Mouse (Mus musculus): Measurements from ENCODE around the gene Olfr1099. TPM values are rescaled to one million over a fixed set of nuclear protein-coding genes. Genes with fewer than 3 reads are reported as not detected.

The Olfr1099 gene
- polyA plus RNA-seq (2015; fragmentation: Nextera tagmentation; extraction: Ambion mirVana) = not detected in 2 replicates

- Histone ChIP-seq H3K36me3 (ENCODE audit: insufficient read depth, low read length) (no peaks in the 10 kb centered on the region), H3K27me3 (ENCODE audit: insufficient read depth, low read length) (no peaks in the 10 kb centered on the region), H3K4me1 (ENCODE audit: insufficient read depth, low read length) (no peaks in the 10 kb centered on the region), H3K27ac (ENCODE audit: low read length) (no peak within 1 kb of the TSS), H3K4me2 (replicated peaks; ENCODE audit: low read depth, low read length) (no peak within 1 kb of the TSS), H3K4me3 (ENCODE audit: low read length) (no peak within 1 kb of the TSS), H3K9ac (replicated peaks; ENCODE audit: low read length) (no peak within 1 kb of the TSS), H3K9me3 (ENCODE audit: low read length) (no peaks in the 10 kb centered on the region)
- WGBS = 82% methylated on average over 1 of the region's 1 CpGs
- no peak for ATAC-seq (ENCODE audit: low FRiP score, low TSS enrichment)
Observed at GRCm38 (mm10) chr2:86960593-86960992, at the start of gene Olfr1099. Olfr1099 (minus strand) TSS chr2:86960693.

GRCm38 (mm10) chr2:86998098-86998497, 37.6 kb upstream of the Olfr1099 start, which contains the start of gene Olfr1102:
Olfr1102 (plus strand) TSS chr2:86998398.
- H3K9ac ChIP-seq (replicated peaks; ENCODE audit: low read length) = no peak within 1 kb of the TSS
- no peak for ATAC-seq (ENCODE audit: low FRiP score, low TSS enrichment)
- no peaks in the 10 kb centered on the region for H3K9me3 ChIP-seq (ENCODE audit: low read length)
- H3K27ac ChIP-seq (ENCODE audit: low read length) = no peak within 1 kb of the TSS
- H3K4me3 ChIP-seq (ENCODE audit: low read length) = no peak within 1 kb of the TSS
- H3K36me3 ChIP-seq (ENCODE audit: insufficient read depth, low read length) = no peaks in the 10 kb centered on the region
- no peaks in the 10 kb centered on the region for H3K27me3 ChIP-seq (ENCODE audit: insufficient read depth, low read length)
- no peak within 1 kb of the TSS for H3K4me2 ChIP-seq (replicated peaks; ENCODE audit: low read depth, low read length)
- H3K4me1 ChIP-seq (ENCODE audit: insufficient read depth, low read length) = no peaks in the 10 kb centered on the region

- H3K9me3 ChIP-seq (ENCODE audit: low read length) = no peaks in the 10 kb centered on the region
- H3K36me3 ChIP-seq (ENCODE audit: insufficient read depth, low read length) = no peaks in the 10 kb centered on the region
- no peak within 1 kb of the TSS for H3K4me2 ChIP-seq (replicated peaks; ENCODE audit: low read depth, low read length)
- no peak for ATAC-seq (ENCODE audit: low FRiP score, low TSS enrichment)
- WGBS = 85% methylated on average over 3 of the region's 3 CpGs
- H3K27me3 ChIP-seq (ENCODE audit: insufficient read depth, low read length) = no peaks in the 10 kb centered on the region
- no peaks in the 10 kb centered on the region for H3K4me1 ChIP-seq (ENCODE audit: insufficient read depth, low read length)
- no peak within 1 kb of the TSS for H3K27ac ChIP-seq (ENCODE audit: low read length)
- H3K9ac ChIP-seq (replicated peaks; ENCODE audit: low read length) = no peak within 1 kb of the TSS
- no peak within 1 kb of the TSS for H3K4me3 ChIP-seq (ENCODE audit: low read length)
Observed at GRCm38 (mm10) chr2:86991121-86991520, 30.6 kb upstream of the Olfr1099 start, which contains the start of gene Olfr1101. Olfr1101 (minus strand) TSS chr2:86991221.

- 76% methylated on average over 3 of the region's 3 CpGs for WGBS
Observed at GRCm38 (mm10) chr2:86979854-86980253, 19.4 kb upstream of the Olfr1099 start, which contains the start of gene Olfr1100. Olfr1100 (minus strand) TSS chr2:86979954.

GRCm38 (mm10) chr2:86926557-86926956, 33.9 kb downstream of the Olfr1099 start:
- Histone ChIP-seq H3K27ac (ENCODE audit: low read length) (no peak overlapping the region), H3K9ac (replicated peaks; ENCODE audit: low read length) (no peak overlapping the region), H3K36me3 (ENCODE audit: insufficient read depth, low read length) (no peaks in the 10 kb centered on the region), H3K4me3 (ENCODE audit: low read length) (no peak overlapping the region), H3K4me1 (ENCODE audit: insufficient read depth, low read length) (no peaks in the 10 kb centered on the region), H3K9me3 (ENCODE audit: low read length) (no peaks in the 10 kb centered on the region), H3K4me2 (replicated peaks; ENCODE audit: low read depth, low read length) (no peak overlapping the region), H3K27me3 (ENCODE audit: insufficient read depth, low read length) (no peaks in the 10 kb centered on the region)
- ATAC-seq (ENCODE audit: low FRiP score, low TSS enrichment) = no peak

More at GRCm38 (mm10) chr2:86979854-86980253, 19.4 kb upstream of the Olfr1099 start, which contains the start of gene Olfr1100:
- Histone ChIP-seq H3K4me3 (ENCODE audit: low read length) (no peak within 1 kb of the TSS), H3K27me3 (ENCODE audit: insufficient read depth, low read length) (no peaks in the 10 kb centered on the region), H3K4me2 (replicated peaks; ENCODE audit: low read depth, low read length) (no peak within 1 kb of the TSS), H3K27ac (ENCODE audit: low read length) (no peak within 1 kb of the TSS), H3K4me1 (ENCODE audit: insufficient read depth, low read length) (no peaks in the 10 kb centered on the region), H3K9ac (replicated peaks; ENCODE audit: low read length) (no peak within 1 kb of the TSS), H3K36me3 (ENCODE audit: insufficient read depth, low read length) (no peaks in the 10 kb centered on the region), H3K9me3 (ENCODE audit: low read length) (no peaks in the 10 kb centered on the region)
- ATAC-seq (ENCODE audit: low FRiP score, low TSS enrichment) = no peak

DNA sequence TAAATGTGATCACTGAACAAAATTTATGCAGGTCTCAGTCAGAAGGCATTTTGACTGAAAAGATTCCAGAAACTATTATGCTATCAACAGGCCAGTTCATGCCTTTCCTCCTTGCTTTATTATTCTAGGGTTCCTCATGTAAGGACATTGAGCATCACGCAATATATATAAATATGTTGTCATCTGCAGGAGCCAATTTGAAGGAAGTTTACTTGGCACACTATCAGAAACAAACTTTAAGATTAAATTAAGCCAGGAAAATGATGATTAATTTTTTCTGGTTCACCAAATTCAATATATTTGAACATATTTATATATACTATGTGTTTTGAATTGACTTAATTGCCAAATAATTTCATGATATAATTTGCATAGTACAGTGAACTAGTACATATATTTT, 36.0 kb downstream of the Olfr1099 start, which contains the start of gene Olfr1098:
TSS of gene Olfr1098 (minus strand) at position 101 of the 400 bp plus-strand sequence.
- Histone ChIP-seq H3K4me2 (replicated peaks; ENCODE audit: low read depth, low read length) (no peak within 1 kb of the TSS), H3K27me3 (ENCODE audit: insufficient read depth, low read length) (no peaks in the 10 kb centered on the region), H3K4me3 (ENCODE audit: low read length) (no peak within 1 kb of the TSS), H3K9me3 (ENCODE audit: low read length) (no peaks in the 10 kb centered on the region), H3K9ac (replicated peaks; ENCODE audit: low read length) (no peak within 1 kb of the TSS), H3K36me3 (ENCODE audit: insufficient read depth, low read length) (no peaks in the 10 kb centered on the region), H3K4me1 (ENCODE audit: insufficient read depth, low read length) (no peaks in the 10 kb centered on the region), H3K27ac (ENCODE audit: low read length) (no peak within 1 kb of the TSS)
- WGBS = 95% methylated on average over 1 of the region's 1 CpGs
- no peak for ATAC-seq (ENCODE audit: low FRiP score, low TSS enrichment)

DNA sequence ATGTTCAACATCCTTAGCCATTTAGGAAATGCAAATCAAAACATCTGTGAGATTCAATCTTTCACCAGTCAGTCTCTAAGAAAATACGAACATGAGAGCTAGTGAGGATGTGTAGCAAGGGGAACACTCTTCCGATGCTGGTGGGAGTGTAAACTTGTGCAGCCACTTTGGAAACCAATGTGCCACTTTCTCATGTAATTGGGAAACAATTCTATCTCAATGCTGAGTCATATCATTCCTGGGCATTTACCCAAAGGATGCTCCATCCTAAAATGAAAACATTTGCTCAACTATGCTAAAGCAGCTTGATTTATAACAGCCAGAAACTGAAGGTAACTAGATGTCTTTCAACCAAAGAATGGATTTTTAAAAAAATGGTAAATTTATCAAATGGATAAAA, 54.8 kb downstream of the Olfr1099 start:
- WGBS = 84% methylated on average over 2 of the region's 2 CpGs
- H3K9me3 ChIP-seq (ENCODE audit: low read length) = no peaks in the 10 kb centered on the region
- no peak overlapping the region for H3K9ac ChIP-seq (replicated peaks; ENCODE audit: low read length)
- H3K27me3 ChIP-seq (ENCODE audit: insufficient read depth, low read length) = no peaks in the 10 kb centered on the region
- no peaks in the 10 kb centered on the region for H3K4me1 ChIP-seq (ENCODE audit: insufficient read depth, low read length)
- H3K27ac ChIP-seq (ENCODE audit: low read length) = no peak overlapping the region
- H3K4me2 ChIP-seq (replicated peaks; ENCODE audit: low read depth, low read length) = no peak overlapping the region
- H3K4me3 ChIP-seq (ENCODE audit: low read length) = no peak overlapping the region
- H3K36me3 ChIP-seq (ENCODE audit: insufficient read depth, low read length) = no peaks in the 10 kb centered on the region
- no peak for ATAC-seq (ENCODE audit: low FRiP score, low TSS enrichment)

Other genes starting within 250 kb of the Olfr1099 start
- gene Olfr1089, start 227.0 kb downstream of the Olfr1099 start, polyA plus RNA-seq (2015; fragmentation: Nextera tagmentation; extraction: Ambion mirVana) = not detected in 2 replicates
- not detected in 2 replicates for gene Olfr1090, start 201.7 kb downstream of the Olfr1099 start, polyA plus RNA-seq (2015; fragmentation: Nextera tagmentation; extraction: Ambion mirVana)
- not detected in 2 replicates for gene Olfr1093, start 178.2 kb downstream of the Olfr1099 start, polyA plus RNA-seq (2015; fragmentation: Nextera tagmentation; extraction: Ambion mirVana)
- not detected in 2 replicates for gene Olfr141, start 150.7 kb downstream of the Olfr1099 start, polyA plus RNA-seq (2015; fragmentation: Nextera tagmentation; extraction: Ambion mirVana)
- not detected in 2 replicates for gene Olfr1094, start 136.0 kb downstream of the Olfr1099 start, polyA plus RNA-seq (2015; fragmentation: Nextera tagmentation; extraction: Ambion mirVana)
- not detected in 2 replicates for gene Olfr1095, start 109.0 kb downstream of the Olfr1099 start, polyA plus RNA-seq (2015; fragmentation: Nextera tagmentation; extraction: Ambion mirVana)
- gene Gm13723, start 85.9 kb downstream of the Olfr1099 start, polyA plus RNA-seq (2015; fragmentation: Nextera tagmentation; extraction: Ambion mirVana) = not detected in 2 replicates
- not detected in 2 replicates for gene Olfr1097, start 68.5 kb downstream of the Olfr1099 start, polyA plus RNA-seq (2015; fragmentation: Nextera tagmentation; extraction: Ambion mirVana)
- not detected in 2 replicates for gene Olfr1098, start 36.1 kb downstream of the Olfr1099 start, polyA plus RNA-seq (2015; fragmentation: Nextera tagmentation; extraction: Ambion mirVana)
- not detected in 2 replicates for gene Olfr1100, start 19.3 kb upstream of the Olfr1099 start, polyA plus RNA-seq (2015; fragmentation: Nextera tagmentation; extraction: Ambion mirVana)
- gene Olfr1101, start 30.5 kb upstream of the Olfr1099 start, polyA plus RNA-seq (2015; fragmentation: Nextera tagmentation; extraction: Ambion mirVana) = not detected in 2 replicates
- not detected in 2 replicates for gene Olfr1102, start 37.7 kb upstream of the Olfr1099 start, polyA plus RNA-seq (2015; fragmentation: Nextera tagmentation; extraction: Ambion mirVana)
- not detected in 2 replicates for gene Olfr1104, start 66.4 kb upstream of the Olfr1099 start, polyA plus RNA-seq (2015; fragmentation: Nextera tagmentation; extraction: Ambion mirVana)
- gene Olfr1105, start 75.8 kb upstream of the Olfr1099 start, polyA plus RNA-seq (2015; fragmentation: Nextera tagmentation; extraction: Ambion mirVana) = not detected in 2 replicates
- not detected in 2 replicates for gene Olfr1106, start 91.6 kb upstream of the Olfr1099 start, polyA plus RNA-seq (2015; fragmentation: Nextera tagmentation; extraction: Ambion mirVana)
- not detected in 2 replicates for gene Olfr1107, start 115.1 kb upstream of the Olfr1099 start, polyA plus RNA-seq (2015; fragmentation: Nextera tagmentation; extraction: Ambion mirVana)
- gene Olfr1109, start 135.3 kb upstream of the Olfr1099 start, polyA plus RNA-seq (2015; fragmentation: Nextera tagmentation; extraction: Ambion mirVana) = not detected in 2 replicates
- not detected in 2 replicates for gene Olfr259, start 153.9 kb upstream of the Olfr1099 start, polyA plus RNA-seq (2015; fragmentation: Nextera tagmentation; extraction: Ambion mirVana)
- not detected in 2 replicates for gene Olfr1110, start 179.6 kb upstream of the Olfr1099 start, polyA plus RNA-seq (2015; fragmentation: Nextera tagmentation; extraction: Ambion mirVana)
- gene Olfr1111, start 191.9 kb upstream of the Olfr1099 start, polyA plus RNA-seq (2015; fragmentation: Nextera tagmentation; extraction: Ambion mirVana) = not detected in 2 replicates
- gene Olfr1112, start 227.1 kb upstream of the Olfr1099 start, polyA plus RNA-seq (2015; fragmentation: Nextera tagmentation; extraction: Ambion mirVana) = not detected in 2 replicates
- not detected in 2 replicates for gene Olfr1113, start 248.3 kb upstream of the Olfr1099 start, polyA plus RNA-seq (2015; fragmentation: Nextera tagmentation; extraction: Ambion mirVana)